Mouse (Mus musculus) T-helper 17 cell (primary cell): ENCODE results near the gene Gm20683.

Experiments
- in situ Hi-C, 2 experiments: fragments of 300-600 bp; cut with MboI, MseI; formaldehyde crosslinking; loops; 1 replicate in 1 of 2; 2 replicates in 1 of 2; pipeline ENCODE4 v1.15.1; 2025; ENCODE audit warnings: high pct_unique_total_duplicates in 2 of 2

The Gm20683 gene

GRCm38 (mm10) chr17:25842509-25842908 lies 946 bp upstream of the Gm20683 start:
- in situ Hi-C loops: no loop called here

DNA sequence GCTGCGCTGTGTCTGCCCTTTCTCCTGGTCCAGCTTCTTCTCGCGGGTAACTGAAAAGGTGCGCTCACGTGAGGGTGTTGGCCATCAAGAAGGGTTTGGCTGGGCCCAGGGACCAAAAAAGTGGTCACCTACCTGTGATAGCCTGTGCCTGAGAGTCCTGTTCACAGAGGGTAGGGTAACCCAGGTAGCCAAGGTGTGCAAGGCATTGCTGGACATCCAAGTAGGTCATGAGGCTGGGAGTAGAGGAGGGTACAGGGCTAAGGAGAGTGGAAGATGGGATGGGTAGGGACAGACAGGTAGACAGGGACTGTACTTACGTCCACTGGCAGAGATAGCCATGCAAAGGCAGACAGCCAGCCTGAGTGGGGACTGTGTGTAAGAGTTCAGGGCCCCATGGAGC lies 1.0 kb downstream of the Gm20683 start:
- in situ Hi-C loops: no loop called here

DNA sequence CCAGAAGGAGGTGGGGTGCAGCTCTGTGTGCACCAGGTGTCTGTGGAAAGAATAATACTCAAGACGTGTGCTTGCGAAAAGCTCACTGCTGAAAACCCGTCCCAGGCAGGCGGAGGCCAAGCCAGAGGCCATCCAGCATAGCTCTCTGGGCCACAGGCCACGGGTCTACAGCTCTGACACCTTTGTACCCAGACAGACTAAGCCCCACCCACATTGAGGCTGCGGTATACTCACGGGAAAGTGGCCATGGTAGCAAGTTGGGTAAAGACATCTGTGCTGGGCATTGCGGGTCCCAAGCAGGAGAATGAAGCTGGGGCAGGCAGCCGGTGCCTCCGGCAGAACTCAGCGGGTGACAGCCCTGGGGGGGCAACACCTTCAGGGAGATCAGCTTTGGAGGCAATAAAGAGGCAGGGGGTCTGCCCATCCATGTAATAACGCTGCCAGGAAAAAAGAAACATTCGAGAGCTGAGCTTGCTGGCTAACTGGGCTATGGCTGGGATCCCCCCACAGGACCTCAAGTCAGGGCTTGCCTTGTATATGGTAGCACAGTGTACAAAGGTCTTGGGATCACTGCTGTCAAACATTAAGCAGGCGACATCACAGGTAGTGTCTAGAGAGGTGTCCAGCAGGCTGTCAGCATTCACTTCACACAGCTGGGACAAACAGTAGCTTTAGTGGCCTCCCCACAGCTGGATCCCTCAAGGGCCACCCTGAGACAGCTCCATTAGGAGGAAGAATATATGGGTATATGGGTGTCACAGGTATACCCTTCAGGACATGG lies 1.9 kb downstream of the Gm20683 start:
- in situ Hi-C loops: no loop called here

DNA sequence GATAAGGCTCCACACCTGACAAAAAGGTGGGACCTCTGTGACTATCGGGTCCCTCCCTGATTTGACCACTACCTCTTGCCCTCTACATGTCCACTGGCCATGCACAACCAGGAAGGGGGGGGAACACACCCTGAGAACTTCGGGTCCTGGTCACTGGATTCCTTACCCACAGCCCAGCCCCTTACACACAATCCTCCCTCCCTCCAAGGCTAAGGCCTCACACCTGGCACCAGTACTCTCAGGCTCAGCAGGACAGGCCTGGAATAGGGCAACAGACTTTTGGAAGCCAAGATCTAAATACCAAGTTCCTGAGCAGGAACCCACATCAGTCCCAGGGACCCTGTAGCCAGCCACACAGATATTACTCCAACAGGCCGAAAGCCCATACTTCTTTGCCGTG lies 2.7 kb downstream of the Gm20683 start:
- in situ Hi-C loops: no loop called here

DNA sequence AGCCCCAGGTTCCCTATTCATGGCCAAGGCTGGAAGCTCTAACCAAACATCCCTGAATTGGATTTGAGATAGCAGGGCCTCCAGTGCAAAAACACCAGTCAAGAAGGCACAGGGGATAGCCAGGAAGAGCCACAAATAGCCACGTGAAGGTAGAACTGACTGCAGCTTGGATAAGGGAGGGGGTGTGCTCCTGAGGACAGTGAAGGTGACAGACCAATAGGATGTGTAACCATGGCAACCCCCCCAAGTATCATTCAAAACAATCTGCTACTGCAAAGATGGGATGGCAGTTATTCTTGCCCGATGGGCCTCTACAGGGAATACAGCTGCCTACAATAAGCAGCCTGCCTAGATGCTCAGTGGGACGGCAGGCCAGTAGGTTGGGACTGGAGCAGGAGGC lies 4.0 kb downstream of the Gm20683 start:
- in situ Hi-C loops: no loop called here

DNA sequence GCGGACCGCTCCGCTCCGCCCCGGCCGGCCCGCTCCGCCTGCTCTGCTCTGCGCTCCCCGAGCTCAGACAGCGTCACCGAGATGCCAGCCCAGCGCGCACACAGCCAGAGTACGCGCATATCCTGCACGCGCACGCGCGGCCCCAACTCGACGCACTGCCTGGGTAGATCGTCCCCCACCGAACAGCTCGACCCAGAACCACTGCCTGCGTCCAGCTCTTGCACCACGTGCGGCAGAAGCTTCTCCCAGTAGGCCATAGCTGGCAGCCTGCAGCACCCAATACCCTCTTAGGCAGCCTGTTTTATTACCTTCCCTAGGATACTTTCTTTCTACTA lies 4.5 kb downstream of the Gm20683 start, which contains the start of gene Rhbdl1:
TSS of gene Rhbdl1 (minus strand) at position 220 of the 335 bp plus-strand sequence.
- in situ Hi-C loops: no loop called here

- in situ Hi-C loops: no loop called here
These were observed 5.0 kb downstream of the Gm20683 start for GRCm38 (mm10) chr17:25836397-25837075.

DNA sequence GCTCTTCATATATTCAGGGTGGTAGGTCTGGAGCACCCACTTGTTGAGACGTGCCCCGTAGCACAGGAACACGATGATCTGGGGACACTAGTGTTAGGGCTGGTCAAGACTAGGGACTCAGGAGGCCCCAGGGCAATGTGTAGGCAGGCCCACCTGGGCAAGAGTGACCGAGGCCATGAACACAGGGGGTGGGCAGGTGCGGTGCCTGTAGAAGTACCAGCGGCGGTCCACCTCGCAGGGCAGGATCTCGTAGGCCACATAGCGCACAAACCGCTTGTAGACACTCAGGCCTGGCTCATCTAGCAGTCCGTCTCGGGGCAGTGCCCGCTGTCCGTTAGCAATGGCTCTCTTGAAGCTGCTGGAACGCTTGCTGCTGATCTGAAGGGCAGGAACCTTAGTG lies 5.7 kb downstream of the Gm20683 start:
- in situ Hi-C loops: no loop called here

GRCm38 (mm10) chr17:25835301-25835700 lies 6.3 kb downstream of the Gm20683 start:
- in situ Hi-C loops: no loop called here

DNA sequence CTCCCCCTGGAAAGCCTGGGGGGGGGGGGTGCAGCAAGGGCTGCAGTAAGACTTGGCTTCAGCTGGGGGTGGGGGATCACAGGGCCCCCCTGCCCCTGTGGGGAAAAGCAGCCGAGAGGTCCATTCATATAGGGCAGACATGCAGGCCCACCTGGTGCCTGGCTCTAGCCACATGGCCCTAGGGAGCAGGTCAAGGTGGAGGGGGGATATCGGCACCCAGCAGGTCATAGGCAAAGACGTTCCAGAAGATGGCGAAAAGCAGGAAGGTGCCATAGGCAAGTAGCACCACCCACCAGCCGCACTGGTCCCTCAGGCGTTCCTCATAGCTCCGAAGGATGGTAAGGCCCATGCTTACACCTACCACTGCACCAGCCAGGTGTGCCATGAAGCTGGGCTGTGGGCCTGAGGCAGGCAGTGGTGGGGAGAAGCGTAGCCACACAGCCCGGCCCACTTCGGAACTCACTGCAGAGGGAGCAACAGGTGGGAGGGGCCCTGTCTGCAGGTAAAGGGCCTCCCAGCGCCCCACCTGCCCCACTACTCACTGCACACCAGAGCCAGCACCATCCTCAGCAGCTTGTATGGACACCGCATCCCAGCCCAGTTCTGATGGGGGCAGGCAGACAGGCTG lies 6.9 kb downstream of the Gm20683 start:
- in situ Hi-C loops: no loop called here

DNA sequence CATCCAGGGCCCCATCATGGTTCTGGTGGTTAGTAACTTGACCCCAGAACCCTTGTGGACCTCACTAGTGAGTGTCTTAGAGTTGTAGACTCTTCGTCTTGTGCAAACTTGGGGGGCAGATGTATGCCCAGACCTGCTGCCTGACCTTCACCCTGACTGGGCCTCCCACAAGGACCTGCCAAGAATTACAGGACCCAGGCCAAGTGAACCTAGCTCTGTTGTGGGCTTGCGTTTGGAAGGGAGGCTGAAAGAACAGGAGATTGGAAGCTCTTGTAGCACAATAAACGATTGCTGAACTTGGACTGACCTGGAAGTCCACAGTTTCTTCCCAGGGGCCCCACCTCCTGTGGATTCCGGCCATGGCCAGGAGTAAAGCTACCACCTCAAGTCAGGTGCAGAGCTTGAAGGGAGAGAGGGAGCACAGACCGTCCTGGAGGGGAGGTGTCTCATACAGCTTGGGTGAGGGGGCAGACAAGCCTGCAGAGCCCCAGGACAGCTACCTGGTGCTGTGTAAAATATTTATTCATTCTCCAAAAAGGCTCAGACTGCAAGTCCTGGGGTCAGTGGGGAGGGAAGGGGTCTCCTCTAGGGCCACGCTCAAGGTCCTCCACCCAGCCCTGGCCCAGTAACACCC lies 7.5 kb downstream of the Gm20683 start:
- in situ Hi-C loops: no loop called here

GRCm38 (mm10) chr17:25833291-25833663 lies 8.3 kb downstream of the Gm20683 start, which contains the start of gene Stub1:
Stub1 (minus strand) TSS chr17:25833404.
- in situ Hi-C loops: no loop called here

GRCm38 (mm10) chr17:25832436-25833290 lies 8.9 kb downstream of the Gm20683 start:
- in situ Hi-C loops: no loop called here

DNA sequence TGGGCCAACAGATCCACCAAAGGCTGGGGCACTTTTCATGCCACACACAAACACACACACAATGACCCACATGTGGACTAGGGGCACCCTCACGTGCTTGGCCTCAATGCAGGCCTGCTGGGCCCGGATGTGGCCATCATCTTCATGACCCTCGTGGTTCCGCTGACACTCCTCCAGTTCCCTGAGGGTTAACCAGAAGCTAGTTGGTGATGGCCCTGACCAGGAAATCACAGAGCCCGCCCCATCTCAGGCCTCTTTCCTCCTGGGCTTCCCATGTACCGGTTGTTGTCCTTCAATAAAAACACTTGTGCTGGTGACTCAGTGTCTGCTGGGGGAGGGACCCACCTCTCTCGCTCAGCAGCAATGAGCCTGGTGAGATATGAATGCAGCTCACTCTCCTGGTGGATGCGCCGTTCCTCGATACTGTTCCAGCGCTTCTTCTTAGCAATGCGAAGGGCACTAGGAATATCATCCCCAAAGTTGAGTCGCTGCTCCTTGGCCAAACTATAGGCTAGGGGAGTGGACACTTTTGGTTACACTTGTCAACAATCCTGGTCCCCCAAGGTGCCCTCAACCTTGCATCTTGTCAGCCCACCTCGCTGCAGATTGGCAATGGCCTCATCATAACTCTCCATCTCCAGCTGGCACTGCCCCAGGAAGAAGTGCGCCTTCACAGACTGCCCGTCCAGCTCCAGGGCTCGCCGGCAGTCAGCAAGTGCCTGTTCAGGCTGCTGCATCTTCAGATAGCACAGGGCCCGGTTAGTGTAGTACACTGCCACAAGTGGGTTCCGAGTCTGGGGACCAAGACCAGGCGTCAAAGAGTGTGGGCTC lies 9.9 kb downstream of the Gm20683 start:
- in situ Hi-C loops: no loop called here

- in situ Hi-C loops: no loop called here
These were observed 10.6 kb downstream of the Gm20683 start for GRCm38 (mm10) chr17:25830806-25831431.

GRCm38 (mm10) chr17:25830200-25830753 lies 11.3 kb downstream of the Gm20683 start:
- in situ Hi-C loops: no loop called here

- in situ Hi-C loops: loop anchor here in 1 of 2 experiments (10.0 kb wide), 1 partner anchor 1715 kb away; no protein-coding TSS in a partner anchor
These were observed 12.0 kb downstream of the Gm20683 start for GRCm38 (mm10) chr17:25829558-25830017.

GRCm38 (mm10) chr17:25828712-25829557 lies 12.6 kb downstream of the Gm20683 start, which contains the start of gene Jmjd8:
Jmjd8 (plus strand) TSS chr17:25828867.
- in situ Hi-C loops: loop anchor here in 1 of 2 experiments (10.0 kb wide), 1 partner anchor 1716 kb away; no protein-coding TSS in a partner anchor
